8 mouse cellular contexts compared by ENCODE assay signal in the genomic region with DNA sequence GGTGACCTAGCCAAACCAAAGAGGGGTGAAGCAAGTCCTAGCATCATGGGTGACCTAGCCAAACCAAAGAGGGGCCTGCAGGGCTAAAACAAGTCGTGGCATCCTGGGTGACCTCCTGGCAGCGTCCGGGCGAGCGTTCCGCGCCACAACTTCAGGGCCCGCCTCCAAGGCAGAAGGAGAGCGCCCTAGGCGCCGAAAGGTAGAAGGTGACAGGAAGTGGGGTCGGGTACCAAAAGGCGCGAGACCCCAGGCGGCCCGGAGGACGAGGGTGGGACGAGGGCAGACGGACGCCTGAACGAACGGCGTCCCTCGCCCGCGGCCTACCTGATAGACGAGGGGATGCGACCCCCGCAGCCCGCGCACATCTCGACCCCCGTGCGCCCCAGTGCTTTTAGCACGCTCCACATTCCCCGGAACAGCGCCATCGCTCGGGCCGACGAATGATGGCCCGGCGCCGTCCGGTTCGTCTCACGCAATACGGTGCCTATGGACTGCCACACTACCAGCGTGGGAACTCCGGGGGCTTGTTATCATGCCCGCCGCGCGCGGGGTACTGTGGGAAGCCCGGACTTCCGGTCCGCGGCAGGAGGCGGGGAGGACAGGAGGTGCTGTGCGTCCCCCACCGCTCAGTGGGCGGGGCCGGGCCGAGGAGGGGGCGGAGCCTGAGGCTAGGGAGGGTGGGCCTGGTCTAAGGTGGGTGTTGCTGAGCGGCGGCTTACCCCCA. TPM values are rescaled to one million over a fixed set of nuclear protein-coding genes. Genes with fewer than 3 reads are reported as not detected.
A peak's percentile ranks its signal among the peaks of the same experiment; 100 is the strongest.
DNase-seq lines count a peak whose midpoint lies in the region; ATAC-seq and TF ChIP-seq lines count a peak whose summit lies in the region.

No protein-coding gene starts in this region.

- no peak for TF ChIP-seq CTCF in CH12.LX (conservative IDR thresholded peaks at IDR 0.05 in 1 of 2, IDR thresholded peaks at IDR 0.05 in 1 of 2; ENCODE audit: low read depth in 2 of 2, low read length in 2 of 2)
- peak; percentile 43 for TF ChIP-seq CTCF in liver, postnatal 0 days (IDR thresholded peaks at IDR 0.05; ENCODE audit: low read depth)

- DNase-seq in CH12.LX (ENCODE audit: extremely low read depth) = peak; percentile 95
- peak; percentile 88 for DNase-seq in c-Kit-positive CD71-positive TER-119-negative erythroid progenitor cells, embryonic 14.5 days (ENCODE audit: low read depth)
- DNase-seq in heart, postnatal 10 days = peak; percentile 96 to 97
- DNase-seq in large intestine, adult 2 months (ENCODE audit: low read depth, low spot score) = peak; percentile 70
- DNase-seq in liver, postnatal 0 days = peak; percentile 97
- peak; percentile 99 for DNase-seq in testis, postnatal 10 days (ENCODE audit: low spot score)

- H3K9ac ChIP-seq in CH12.LX (ENCODE audit: insufficient read depth, low read depth) = peak overlapping the region; percentile 91
- H3K9ac ChIP-seq in forebrain, embryonic 12.5 days = peak overlapping the region; percentile 77
- peak overlapping the region; percentile 89 for H3K9ac ChIP-seq in liver, postnatal 0 days (replicated peaks)
- peak overlapping the region; percentile 79 for H3K9ac ChIP-seq in neural tube, embryonic 14.5 days (replicated peaks; ENCODE audit: low read depth, low read length)

- H3K27ac ChIP-seq in CH12.LX (ENCODE audit: insufficient read depth, low read depth) = peak overlapping the region; percentile 94
- H3K27ac ChIP-seq in forebrain, embryonic 12.5 days = peak overlapping the region; percentile 69
- peak overlapping the region; percentile 90 for H3K27ac ChIP-seq in liver, postnatal 0 days (ENCODE audit: low read depth)
- H3K27ac ChIP-seq in neural tube, embryonic 14.5 days (ENCODE audit: low read depth, low read length) = peak overlapping the region; percentile 44

- peak overlapping the region; percentile 62 to 99 (median 94) for H3K4me3 ChIP-seq in CH12.LX (replicated peaks in 1 of 3; ENCODE audit: low read depth in 2 of 3, low read length in 2 of 3, poor library complexity in 1 of 3)
- peak overlapping the region; percentile 87 for H3K4me3 ChIP-seq in forebrain, embryonic 12.5 days (replicated peaks)
- peak overlapping the region; percentile 98 for H3K4me3 ChIP-seq in liver, postnatal 0 days (ENCODE audit: low read depth, low read length)
- peak overlapping the region; percentile 85 for H3K4me3 ChIP-seq in neural tube, embryonic 14.5 days (ENCODE audit: low read depth, low read length)

- H3K4me2 ChIP-seq in CH12.LX (ENCODE audit: insufficient read depth, low read depth, poor library complexity, severe bottlenecking) = peak overlapping the region; percentile 99; the same call in 1 of the 2 replicates
- peak overlapping the region; percentile 77 for H3K4me2 ChIP-seq in forebrain, embryonic 12.5 days
- H3K4me2 ChIP-seq in liver, postnatal 0 days (ENCODE audit: low read depth, low read length) = peak overlapping the region; percentile 82
- H3K4me2 ChIP-seq in neural tube, embryonic 14.5 days (ENCODE audit: low read depth, low read length) = peak overlapping the region; percentile 91

- in situ Hi-C loops in CH12.LX (cut with MboI; ENCODE audit: low pct_ligation_motif_present, low pct_unique_long_range_greater_than_20kb, low sequenced_read_pairs) = loop anchor here (10.0 kb wide), 1 partner anchor 57 kb away; no protein-coding TSS in a partner anchor

- H3K79me2 ChIP-seq in CH12.LX (replicated peaks; ENCODE audit: control insufficient read depth, extremely low read depth, insufficient read depth, poor library complexity, severe bottlenecking) = peaks cover 27% of the 10 kb centered on the region

- dilution Hi-C loops in CH12.LX (cut with MboI; ENCODE audit: extremely low pct_ligation_motif_present, extremely low pct_unique_long_range_greater_than_20kb, low sequenced_read_pairs) = no loop called here

- intact Hi-C loops in heart, postnatal 10 days (cut with DNase I) = loop anchor here (2.0 kb wide), 1 partner anchor 47 kb away; the partner anchor contains the start of gene Ube2d1

- H3K9me3 ChIP-seq in CH12.LX (replicated peaks; ENCODE audit: low read length) = no peaks in the 10 kb centered on the region
- no peaks in the 10 kb centered on the region for H3K9me3 ChIP-seq in forebrain, embryonic 12.5 days
- no peaks in the 10 kb centered on the region for H3K9me3 ChIP-seq in liver, postnatal 0 days (ENCODE audit: low read length)
- H3K9me3 ChIP-seq in neural tube, embryonic 14.5 days (ENCODE audit: control insufficient read depth, low read length) = no peaks in the 10 kb centered on the region

- peak; percentile 99 for ATAC-seq in forebrain, embryonic 12.5 days (ENCODE audit: low FRiP score)
- peak; percentile 97 for ATAC-seq in liver, postnatal 0 days
- peak; percentile 98 for ATAC-seq in neural tube, embryonic 14.5 days (ENCODE audit: low read depth)

- under 1% methylated on average over 66 of the region's 68 CpGs for WGBS in forebrain, embryonic 12.5 days
- WGBS in large intestine, adult 2 months = under 1% methylated on average over 68 of the region's 68 CpGs
- WGBS in liver, postnatal 0 days (ENCODE audit: insufficient replicate concordance) = under 1% methylated on average over 62 of the region's 68 CpGs
- WGBS in neural tube, embryonic 14.5 days = 0% methylated on average over 66 of the region's 68 CpGs

- peaks cover 7 to 38% of the 10 kb centered on the region in 2 experiments for H3K4me1 ChIP-seq in CH12.LX (ENCODE audit: control insufficient read depth in 1 of 2, insufficient read depth in 2 of 2)
- H3K4me1 ChIP-seq in forebrain, embryonic 12.5 days = peaks cover 7% of the 10 kb centered on the region
- H3K4me1 ChIP-seq in liver, postnatal 0 days (ENCODE audit: insufficient read depth) = peaks cover 13% of the 10 kb centered on the region
- H3K4me1 ChIP-seq in neural tube, embryonic 14.5 days (ENCODE audit: control insufficient read depth, insufficient read depth, low read length) = peaks cover 5% of the 10 kb centered on the region; the same call in 1 of the 2 replicates

- peaks cover 25 to 33% of the 10 kb centered on the region in 2 experiments for H3K36me3 ChIP-seq in CH12.LX (replicated peaks in 1 of 2; ENCODE audit: control insufficient read depth in 1 of 2, insufficient read depth in 1 of 2, low read length in 1 of 2)
- H3K36me3 ChIP-seq in forebrain, embryonic 12.5 days (replicated peaks) = peaks cover 26% of the 10 kb centered on the region
- H3K36me3 ChIP-seq in liver, postnatal 0 days (replicated peaks; ENCODE audit: insufficient read depth, low read length) = peaks cover 16% of the 10 kb centered on the region
- H3K36me3 ChIP-seq in neural tube, embryonic 14.5 days (ENCODE audit: control insufficient read depth, insufficient read depth, low read length) = peaks cover 12% of the 10 kb centered on the region

- peak; percentile 93 for TF ChIP-seq POLR2A in CH12.LX (IDR thresholded peaks at IDR 0.05; ENCODE audit: low read depth, low read length)

- no peaks in the 10 kb centered on the region for H3K27me3 ChIP-seq in CH12.LX (replicated peaks)
- no peaks in the 10 kb centered on the region for H3K27me3 ChIP-seq in forebrain, embryonic 12.5 days
- H3K27me3 ChIP-seq in liver, postnatal 0 days (ENCODE audit: insufficient read depth, low read length) = no peaks in the 10 kb centered on the region
- no peaks in the 10 kb centered on the region for H3K27me3 ChIP-seq in neural tube, embryonic 14.5 days (ENCODE audit: control insufficient read depth, insufficient read depth, low read length)

- TF ChIP-seq EP300 in CH12.LX (IDR thresholded peaks at IDR 0.05; ENCODE audit: low read length) = no peak
- TF ChIP-seq EP300 in liver, postnatal 0 days (IDR thresholded peaks at IDR 0.05; ENCODE audit: low read depth) = no peak

- TF ChIP-seq RAD21 in CH12.LX (IDR thresholded peaks at IDR 0.05; ENCODE audit: low read depth, low read length) = no peak

TF ChIP-seq in CH12.LX, 34 proteins besides CTCF, POLR2A, EP300 and RAD21 (continues in another document):
- TF ChIP-seq PAX5 (IDR thresholded peaks at IDR 0.05; ENCODE audit: low read length) (no peak), POLR2AphosphoS2 (IDR thresholded peaks at IDR 0.05; ENCODE audit: low read depth, low read length) (peak; percentile 78), ETS1 (conservative IDR thresholded peaks at IDR 0.05; ENCODE audit: low read depth, low read length) (no peak; the same call in none of the 2 replicates), MEF2A (IDR thresholded peaks at IDR 0.05; ENCODE audit: borderline replicate concordance, low read depth, low read length) (peak; percentile 19; the same call in 1 of the 2 replicates), MYC (IDR thresholded peaks at IDR 0.05; ENCODE audit: low read depth, low read length) (no peak), JUN (IDR thresholded peaks at IDR 0.05; ENCODE audit: insufficient read depth, low read depth, low read length) (no peak), UBTF (IDR thresholded peaks at IDR 0.05; ENCODE audit: low read depth, low read length) (no peak), MAX (IDR thresholded peaks at IDR 0.05; ENCODE audit: low read length) (no peak), ZKSCAN1 (IDR thresholded peaks at IDR 0.05; ENCODE audit: borderline replicate concordance, low read depth, low read length) (no peak), BHLHE40 (IDR thresholded peaks at IDR 0.05; ENCODE audit: low read depth, low read length) (no peak; the same call in 1 of the 2 replicates), ZMIZ1 (IDR thresholded peaks at IDR 0.05; ENCODE audit: low read depth, low read length) (peak; percentile 84), HCFC1 (IDR thresholded peaks at IDR 0.05; ENCODE audit: low read depth, low read length) (peak; percentile 83), ZC3H11A (IDR thresholded peaks at IDR 0.05; ENCODE audit: low read depth, low read length) (no peak)

RNA-seq across cellular contexts. Expression of gene Tfam, which starts 0.4 kb away (rescaled TPM):
- total RNA-seq in CH12.LX (2012; rRNA removed) (45.8 and 65.6 TPM in 2 replicates), CH12.LX (2014; rRNA removed) (113 and 174 TPM in 2 replicates)
- polyA plus RNA-seq in CH12.LX (2012; ENCODE audit: insufficient read length, low read depth) = 108 and 123 TPM in 2 replicates
- 81.1 and 87.0 TPM in 2 replicates for polyA plus RNA-seq in forebrain, embryonic 12.5 days (2016; fragmentation: Nextera tagmentation; extraction: Ambion mirVana)
- 10 to 100 TPM; 52.3 to 58.0 TPM for total RNA-seq in heart, postnatal 10 days (2021)
- polyA plus RNA-seq in large intestine, adult 2 months (2012; rRNA removed) = 7.4 and 7.9 TPM in 2 replicates
- 33.4 and 36.9 TPM in 2 replicates for polyA plus RNA-seq in liver, postnatal 0 days (2015; fragmentation: Nextera tagmentation; extraction: Ambion mirVana)
- 45.7 and 48.1 TPM in 2 replicates for polyA plus RNA-seq in neural tube, embryonic 14.5 days (2014; fragmentation: Nextera tagmentation; extraction: Ambion mirVana)

RNA-seq across cellular contexts. Expression of gene Ube2d1, which starts 47.4 kb away (rescaled TPM):
- 1.0 TPM in 2 replicates for total RNA-seq in CH12.LX (2012; rRNA removed)
- 2.6 and 3.8 TPM in 2 replicates for total RNA-seq in CH12.LX (2014; rRNA removed)
- 5.3 and 7.7 TPM in 2 replicates for polyA plus RNA-seq in CH12.LX (2012; ENCODE audit: insufficient read length, low read depth)
- polyA plus RNA-seq in forebrain, embryonic 12.5 days (2016; fragmentation: Nextera tagmentation; extraction: Ambion mirVana) = 136 and 153 TPM in 2 replicates
- 10 to 100 TPM; 40.9 to 47.6 TPM for total RNA-seq in heart, postnatal 10 days (2021)
- polyA plus RNA-seq in large intestine, adult 2 months (2012; rRNA removed) = 17.0 and 24.8 TPM in 2 replicates
- polyA plus RNA-seq in liver, postnatal 0 days (2015; fragmentation: Nextera tagmentation; extraction: Ambion mirVana) = 6.9 and 8.8 TPM in 2 replicates
- 218 and 220 TPM in 2 replicates for polyA plus RNA-seq in neural tube, embryonic 14.5 days (2014; fragmentation: Nextera tagmentation; extraction: Ambion mirVana)

Comparison
In these comparisons a context has a peak if more than half of its experiments do, and no peak if none do; other contexts are left out.
1. Peak in every context shown above with its lines: DNase-seq, ATAC-seq, H3K4me3 ChIP-seq and H3K27ac ChIP-seq.
2. H3K27ac ChIP-seq: peak in every context shown above with its lines; median percentile 94 in CH12.LX; 90 in liver, postnatal 0 days; 69 in forebrain, embryonic 12.5 days; 44 in neural tube, embryonic 14.5 days.